Mouse (Mus musculus): Measurements from ENCODE around the gene Rxfp4.

DNA sequence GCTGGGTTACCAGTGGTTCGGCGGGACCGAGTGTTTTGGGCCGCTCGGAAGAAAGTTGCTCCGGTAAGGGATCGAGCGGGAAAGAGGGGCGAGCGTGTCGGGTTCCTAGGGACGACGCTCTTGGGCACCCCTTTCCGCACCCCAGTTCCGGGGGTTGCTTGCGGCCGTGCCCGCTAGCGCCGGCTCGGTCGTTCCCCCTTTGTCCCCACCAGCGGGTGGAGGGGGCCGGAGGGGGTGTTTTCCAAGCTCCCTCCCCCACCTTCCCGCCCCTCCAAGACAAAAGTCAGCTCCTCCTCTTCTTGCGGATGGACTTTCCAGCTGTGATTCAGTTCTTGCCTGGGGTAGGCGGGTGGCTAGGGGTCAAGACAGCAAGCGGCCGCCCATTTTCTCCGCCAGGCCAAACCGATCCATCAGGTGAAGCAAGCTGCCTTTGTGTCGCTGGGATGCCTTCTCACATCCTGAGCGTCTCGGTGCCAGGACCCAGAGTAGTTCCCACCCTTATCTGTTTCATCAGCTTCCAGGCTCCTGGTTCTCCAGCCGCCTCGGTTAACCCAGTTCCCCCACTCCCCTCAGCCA, 31.3 kb downstream of the Rxfp4 start:
- TF ChIP-seq CTCF (conservative IDR thresholded peaks at IDR 0.05; ENCODE audit: insufficient read depth, insufficient read length, low read depth, low read length), result no peak
- TF ChIP-seq POLR2A (IDR thresholded peaks at IDR 0.05; ENCODE audit: low read depth, low read length), result peak; percentile 15

Data from kidney, adult 2 months (tissue).